Mouse (Mus musculus) kidney, postnatal 10 days (tissue): Measurements from ENCODE around the gene Ugt2b36.
"Not testable (repeated sequence)": the region's sequence is repeated elsewhere in the genome, so short reads cannot be mapped to it uniquely, and the experiment has no call there.

Experiments used
- DNase-seq: peaks from one replicate; pipeline ENCODE4 v3.0.0; 2021; ENCODE audit warnings: mixed read lengths

Gene Ugt2b36

GRCm38 (mm10) chr5:87092346-87093027 lies at the start of gene Ugt2b36:
TSS of gene Ugt2b36 (minus strand) at chr5:87092555.
- no peak for DNase-seq

GRCm38 (mm10) chr5:87140196-87140595 lies 47.8 kb upstream of the Ugt2b36 start, which contains the start of gene Ugt2b5:
TSS of gene Ugt2b5 (minus strand) at chr5:87140318.
- not testable (repeated sequence) for DNase-seq

GRCm38 (mm10) chr5:87103697-87104096 lies 11.3 kb upstream of the Ugt2b36 start:
- DNase-seq = not testable (repeated sequence)

- DNase-seq = no peak
Observed at GRCm38 (mm10) chr5:87091111-87091510, 1.2 kb downstream of the Ugt2b36 start.

GRCm38 (mm10) chr5:87089264-87089663 lies 3.1 kb downstream of the Ugt2b36 start:
- no peak for DNase-seq

- no peak for DNase-seq
Observed at GRCm38 (mm10) chr5:87086269-87086668, 6.1 kb downstream of the Ugt2b36 start.

GRCm38 (mm10) chr5:87030624-87031023 lies 61.7 kb downstream of the Ugt2b36 start:
- DNase-seq = no peak

GRCm38 (mm10) chr5:87027359-87027758 lies 65.0 kb downstream of the Ugt2b36 start:
- no peak for DNase-seq
